Mouse (Mus musculus): ENCODE data around the gene Det1.

Gene Det1

DNA sequence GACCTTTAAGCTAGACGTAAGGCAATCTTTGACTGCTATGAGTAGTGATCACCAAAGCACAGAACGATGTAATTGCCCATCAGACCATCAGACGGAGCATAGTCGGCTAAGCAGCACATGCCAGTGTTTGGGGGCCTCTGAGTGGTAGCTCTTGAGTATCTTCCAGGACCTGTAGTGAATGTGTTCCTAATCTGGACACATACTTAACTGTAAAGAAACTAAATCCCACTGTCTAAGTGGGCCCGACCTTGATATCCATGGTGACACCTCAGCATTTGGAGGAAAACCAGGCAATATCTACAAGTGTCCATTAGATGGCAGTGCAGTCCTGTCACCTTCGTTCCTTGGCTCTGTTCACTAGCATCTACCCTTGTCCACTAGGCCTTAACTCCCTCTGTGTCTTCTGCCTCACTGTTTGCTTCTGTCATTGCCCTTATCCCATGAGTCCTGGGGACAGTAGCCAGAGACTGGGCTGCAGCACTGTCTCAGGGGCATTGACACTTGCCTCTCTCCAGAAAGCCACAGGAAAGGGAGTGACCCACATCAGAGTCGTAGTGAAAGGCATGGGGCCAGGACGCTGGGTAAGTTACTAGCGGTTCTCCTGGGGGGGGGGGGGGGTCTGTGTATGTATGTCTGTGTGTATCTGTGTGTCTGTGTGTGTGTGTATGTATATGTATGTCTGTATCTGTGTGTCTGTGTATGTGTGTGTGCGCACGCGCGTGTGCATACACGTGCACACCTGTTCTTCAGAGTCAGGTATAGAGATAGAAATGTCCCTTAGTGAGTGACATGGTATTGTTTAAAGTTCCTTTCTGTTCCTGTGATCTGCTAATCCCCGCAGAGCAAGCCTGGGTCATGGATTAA is 55.5 kb downstream of the Det1 start:
- peak; percentile 69 for ATAC-seq (ENCODE audit: insufficient number of reproducible peaks, low FRiP score, low TSS enrichment)

DNA sequence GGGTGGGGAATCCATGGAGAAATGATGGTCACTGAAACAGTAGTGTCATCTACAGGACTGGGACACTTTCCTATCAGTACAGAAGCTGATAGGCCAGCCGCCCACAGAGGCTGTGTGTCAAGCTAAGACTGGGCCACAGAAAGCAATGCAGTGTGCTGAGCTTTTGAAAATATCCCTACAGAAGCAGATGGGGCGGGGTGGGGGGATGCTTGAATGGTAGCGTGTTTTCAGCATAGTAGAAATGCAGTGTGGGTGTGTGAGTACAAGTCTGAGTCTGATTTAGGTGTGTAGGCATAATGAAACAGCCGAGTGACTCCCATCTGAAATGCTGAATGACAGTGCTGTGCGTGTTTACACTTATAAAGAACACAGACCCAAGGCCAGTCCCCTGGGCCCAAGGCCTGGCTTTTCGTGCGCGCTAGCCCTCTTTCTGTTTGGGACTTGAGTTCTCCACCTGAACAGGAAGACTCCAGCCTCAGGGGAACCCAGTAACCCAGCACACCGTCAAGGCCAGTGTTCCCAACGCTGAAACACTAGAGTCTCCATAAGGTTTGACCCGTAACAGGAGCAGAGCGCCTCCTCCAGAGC is 59.2 kb downstream of the Det1 start:
- ATAC-seq (ENCODE audit: insufficient number of reproducible peaks, low FRiP score, low TSS enrichment), result no peak

DNA sequence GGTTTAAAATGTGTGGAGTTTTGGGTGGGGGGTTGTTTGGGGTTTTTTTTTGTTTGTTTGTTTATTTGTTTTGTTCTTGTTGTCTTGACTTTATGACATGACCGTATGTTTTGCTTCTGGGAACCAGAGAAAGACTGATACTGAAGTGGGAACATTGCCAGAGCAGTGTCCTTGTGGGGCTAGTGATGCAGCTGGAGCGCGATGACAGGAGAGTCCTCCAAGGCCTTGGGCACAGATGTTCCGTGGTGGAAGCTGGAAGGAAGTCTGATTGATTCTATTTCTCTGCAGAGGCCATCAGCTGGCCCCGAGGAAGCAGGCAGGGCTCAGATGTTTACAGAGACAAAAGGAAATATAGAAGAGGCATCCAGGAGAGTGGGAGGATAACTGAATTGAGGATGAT is 61.2 kb downstream of the Det1 start:
- no peak for ATAC-seq (ENCODE audit: insufficient number of reproducible peaks, low FRiP score, low TSS enrichment)

DNA sequence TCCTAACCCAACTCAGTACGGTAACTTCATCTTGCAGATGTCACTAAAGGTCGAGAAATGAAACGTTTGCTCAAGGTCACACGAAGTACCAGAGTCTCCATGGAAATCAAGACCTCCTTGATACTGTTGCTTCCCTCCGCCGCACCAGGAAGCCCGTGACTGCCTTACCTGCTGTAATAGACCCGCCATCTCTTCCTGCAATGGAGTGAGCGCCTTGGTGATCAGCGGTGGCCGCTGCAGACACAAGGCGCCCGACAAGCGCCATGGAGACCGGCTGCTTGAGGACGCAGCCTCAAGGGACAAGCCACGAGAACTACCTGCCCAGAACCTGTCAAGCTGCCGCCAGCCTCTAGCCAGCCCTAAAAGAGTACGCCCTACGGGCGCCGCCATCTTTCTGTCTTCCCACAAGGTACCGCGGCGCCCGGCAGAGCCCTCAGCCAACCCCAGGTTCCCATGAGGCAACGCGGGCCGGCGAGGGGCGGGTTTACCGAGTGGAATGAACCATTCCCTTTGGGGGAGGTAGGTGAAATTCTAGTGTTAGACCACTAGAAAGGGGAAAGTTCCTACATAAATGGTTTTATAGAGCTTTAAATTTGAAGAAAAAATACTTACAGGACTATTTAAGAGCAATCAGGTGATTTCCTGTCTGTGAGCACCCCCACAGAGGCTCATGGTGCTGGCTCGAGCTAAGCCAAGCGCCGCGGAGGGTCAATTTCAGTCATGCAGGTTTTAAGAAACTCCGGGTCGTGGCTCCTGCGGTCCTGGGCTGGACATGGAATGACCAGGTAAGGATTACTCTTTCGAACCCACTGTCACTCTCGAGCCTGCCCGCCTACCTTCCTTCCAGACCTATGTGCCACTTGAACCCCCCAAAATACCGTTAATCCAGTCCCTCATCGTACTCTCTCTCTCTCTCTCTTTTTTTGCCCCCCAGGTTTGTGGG is 64.2 kb downstream of the Det1 start, which contains the start of the genes Mrps11 and Mrpl46:
TSS of gene Mrps11 (plus strand) at position 481 of the 943 bp plus-strand sequence.
TSS of gene Mrpl46 (minus strand) at position 893 of the 943 bp plus-strand sequence.
- ATAC-seq (ENCODE audit: insufficient number of reproducible peaks, low FRiP score, low TSS enrichment), result peak; percentile 98

DNA sequence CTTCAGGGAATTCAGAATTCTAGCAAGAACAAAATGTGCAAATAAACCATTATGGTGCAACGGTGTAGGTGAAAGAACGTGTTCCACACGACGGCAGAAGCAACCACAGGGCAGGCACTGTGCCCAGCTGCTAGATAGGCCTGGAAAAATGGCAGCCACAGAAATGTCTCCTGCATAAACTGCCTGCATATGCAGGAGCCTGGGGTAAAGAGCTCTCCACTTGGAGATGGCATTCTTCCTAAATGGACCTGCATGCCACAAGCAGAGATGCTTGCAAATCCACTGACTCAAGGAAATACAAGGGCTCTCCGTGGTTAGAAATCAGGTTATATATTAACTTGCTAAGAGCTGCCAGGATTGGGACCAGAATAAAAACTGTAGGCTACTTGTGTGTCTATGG is 68.3 kb downstream of the Det1 start:
- no peak for ATAC-seq (ENCODE audit: insufficient number of reproducible peaks, low FRiP score, low TSS enrichment)

All from cerebellum, adult (tissue).